Mouse (Mus musculus) hematopoietic stem cell, adult 5-6 weeks (primary cell): ENCODE results near the gene Gm14569. TPM values are rescaled to one million over a fixed set of nuclear protein-coding genes. Genes with fewer than 3 reads are reported as not detected.

Experiments
- ATAC-seq, 2 experiments: fragments of 125-278 bp in 1 of 2; replicated peaks in 1 of 2; 2 replicates each; pipeline ENCODE4 v1.8.0; 2016 to 2017; ENCODE audit warnings: inconsistent platforms in 2 of 2, mild to moderate bottlenecking in 2 of 2, moderate number of reproducible peaks in 2 of 2, low read depth in 1 of 2, moderate TSS enrichment in 1 of 2; ENCODE audit not compliant: low FRiP score in 2 of 2, poor library complexity in 2 of 2, severe bottlenecking in 2 of 2, insufficient read depth in 1 of 2, low TSS enrichment in 1 of 2
- total RNA-seq: library from RNA; stranded (forward); fragments of 172-1452, 232-1000 nt; gene quantifications from 2 replicates; pipeline ENCODE4 v1.2.3, GENCODE M21; 2017

Gene Gm14569
- not detected in 2 replicates for total RNA-seq

DNA sequence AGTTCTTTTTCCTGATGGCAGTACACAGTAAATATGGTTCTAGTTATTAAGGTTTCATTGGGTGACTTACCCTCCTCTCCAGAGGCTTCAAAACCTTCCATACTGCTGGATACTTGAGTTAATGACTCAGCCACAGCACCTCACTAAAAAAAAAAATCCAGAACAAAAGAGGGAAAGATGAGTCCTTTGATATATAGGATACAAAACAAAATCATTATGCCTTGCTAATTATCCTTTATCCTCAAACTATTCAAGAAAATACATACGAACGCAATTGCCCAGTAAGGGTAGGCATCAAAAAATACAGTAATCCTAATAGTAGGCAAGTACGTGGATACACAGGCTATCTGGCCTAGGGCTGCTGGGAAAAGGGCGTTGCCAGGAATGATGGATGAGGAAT, at the start of gene Gm14569:
Gene Gm14569 (minus strand): TSS at position 101 of the 400 bp plus-strand sequence.
- ATAC-seq: no peak

GRCm38 (mm10) chrX:36534514-36534913, 42.9 kb upstream of the Gm14569 start:
- peak in 1 of 2 experiments; percentile 39; a peak in 1 of 4 replicates for ATAC-seq

DNA sequence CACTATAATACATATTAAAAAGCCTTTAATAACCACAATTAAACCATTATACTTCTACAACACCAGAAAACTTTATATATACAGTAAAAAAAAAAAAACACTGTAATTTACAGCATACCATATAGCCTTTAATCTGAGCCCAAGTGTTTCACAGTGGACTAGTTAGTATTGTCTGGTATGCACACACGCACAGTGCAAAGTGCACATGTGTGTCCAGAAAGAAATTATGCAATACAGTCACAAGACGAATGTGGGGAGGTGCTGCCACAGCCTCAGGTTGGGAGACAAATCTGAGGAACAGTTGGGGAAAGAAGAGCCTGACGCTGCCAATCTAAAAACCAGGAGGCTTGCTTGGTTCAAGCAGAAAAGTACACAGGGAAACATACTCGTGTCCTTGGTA, 42.1 kb upstream of the Gm14569 start:
- ATAC-seq: no peak

DNA sequence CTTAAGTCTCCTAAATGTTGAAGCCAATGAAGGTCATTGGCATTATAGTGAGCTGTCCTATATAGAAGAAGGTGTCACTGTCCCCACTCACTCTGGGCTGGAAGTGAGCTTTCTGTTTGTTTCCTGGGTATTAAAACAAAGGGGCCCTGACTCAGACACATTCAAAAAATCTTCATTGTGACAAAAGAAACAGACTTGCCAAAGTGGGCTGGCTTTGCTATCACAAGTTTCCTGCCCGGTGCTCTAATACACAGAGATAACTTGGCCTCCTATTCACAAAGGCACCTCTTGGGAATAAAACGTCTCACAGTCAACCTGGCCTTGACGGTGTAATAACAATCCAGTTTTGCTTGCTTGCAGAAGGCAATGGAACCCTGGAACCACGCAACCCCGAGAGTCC, 38.6 kb upstream of the Gm14569 start:
- ATAC-seq: no peak

GRCm38 (mm10) chrX:36523729-36524128, 32.1 kb upstream of the Gm14569 start:
- ATAC-seq: no peak

DNA sequence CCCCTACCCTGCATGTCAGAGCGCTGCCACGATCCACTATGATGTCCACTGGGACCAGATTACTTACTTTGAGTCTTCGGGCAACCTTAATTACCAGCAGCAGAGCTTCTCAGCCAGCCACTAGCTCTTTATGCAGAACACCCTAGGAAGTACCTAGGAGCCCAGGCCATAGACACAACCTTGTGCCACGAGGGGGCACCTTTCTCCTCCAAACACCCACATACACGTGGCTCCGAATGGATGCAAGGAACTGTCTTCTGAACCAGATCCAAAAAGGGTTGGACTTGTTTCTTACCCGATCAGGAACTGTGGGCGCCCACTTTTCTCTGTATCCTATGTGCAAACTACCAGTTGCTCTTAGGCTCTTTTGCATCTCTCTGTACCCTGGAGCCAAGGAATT, 22.1 kb upstream of the Gm14569 start:
- peak in 1 of 2 experiments; percentile 53; a peak in 1 of 4 replicates for ATAC-seq

GRCm38 (mm10) chrX:36513231-36513630, 21.6 kb upstream of the Gm14569 start:
- ATAC-seq: no peak

DNA sequence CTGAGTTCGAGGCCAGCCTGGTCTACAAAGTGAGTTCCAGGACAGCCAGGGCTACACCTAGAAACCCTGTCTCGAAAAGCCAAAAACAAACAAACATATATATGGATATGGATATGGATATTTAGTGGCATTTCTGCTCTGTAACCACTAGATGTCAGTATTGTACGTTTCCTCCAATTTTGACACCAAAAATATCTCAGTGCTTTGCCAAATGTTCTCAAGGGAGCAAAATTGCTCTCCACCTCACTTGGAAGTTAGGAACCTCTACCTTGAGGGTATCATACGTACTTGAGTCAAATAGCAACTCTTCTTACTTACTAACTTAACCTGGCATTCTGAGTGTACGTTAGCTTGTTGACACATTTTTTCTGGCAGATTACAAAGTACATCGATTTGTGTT, 15.2 kb upstream of the Gm14569 start:
- no peak for ATAC-seq

DNA sequence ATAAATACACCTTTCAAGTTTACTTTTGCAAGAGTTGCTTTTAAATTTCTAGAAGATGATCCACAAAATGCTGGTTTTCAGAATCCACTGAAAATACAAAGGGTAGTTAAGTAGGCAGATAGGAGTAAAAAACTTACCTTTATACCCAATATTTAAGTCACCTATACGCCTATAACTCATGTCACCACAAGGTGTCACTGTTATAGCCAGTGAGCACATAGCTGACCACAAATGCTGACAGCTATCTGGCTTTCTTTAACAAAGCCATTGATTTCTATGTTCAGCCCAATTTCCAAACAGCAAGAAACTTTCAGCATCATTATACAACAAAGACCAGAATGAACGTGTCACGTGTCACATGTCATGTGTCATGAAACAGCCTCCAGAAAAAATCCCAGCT, 2.1 kb downstream of the Gm14569 start:
- ATAC-seq: no peak

DNA sequence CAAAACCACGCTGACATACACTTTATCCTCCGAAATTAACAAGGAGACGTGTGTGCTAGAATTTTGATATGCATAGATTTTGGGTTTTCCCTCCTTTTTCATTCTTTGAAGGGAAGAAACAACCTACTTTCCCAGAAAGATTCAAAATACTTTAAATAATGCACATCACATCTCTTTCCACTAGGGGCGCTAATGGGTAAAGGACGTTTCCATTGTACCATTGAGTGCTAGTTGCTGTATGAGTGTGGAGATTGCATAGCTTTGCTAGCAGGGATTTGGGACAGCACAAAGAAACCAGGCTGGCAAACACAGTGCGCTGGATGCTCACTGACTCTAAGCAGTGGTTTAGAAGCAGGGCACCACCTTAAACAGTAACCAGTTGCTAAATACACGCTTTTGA, 3.6 kb downstream of the Gm14569 start:
- ATAC-seq: no peak

GRCm38 (mm10) chrX:36474873-36475272, 16.8 kb downstream of the Gm14569 start:
- ATAC-seq: peak; percentile 66 to 75

- ATAC-seq: no peak
These were observed 17.4 kb downstream of the Gm14569 start for GRCm38 (mm10) chrX:36474103-36474751.

DNA sequence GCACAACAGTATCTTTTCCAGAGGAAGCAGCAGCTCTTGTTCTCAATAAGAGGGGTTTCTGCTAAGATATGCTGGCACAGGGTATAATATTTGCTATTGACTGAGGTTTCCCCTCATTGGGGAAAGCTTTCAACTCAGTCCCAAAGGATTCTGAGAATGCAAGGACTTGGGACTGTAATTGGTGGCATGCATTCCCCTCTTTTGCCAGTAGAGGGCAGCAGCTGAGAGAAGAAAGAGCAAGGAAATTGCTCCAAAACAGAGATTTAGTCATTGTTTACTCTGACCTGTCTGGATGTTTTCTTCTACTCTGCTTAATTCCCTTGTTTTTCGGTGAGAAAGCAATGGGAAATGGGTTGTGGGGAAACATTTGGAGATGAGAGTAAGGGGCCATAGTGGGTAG, 35.6 kb downstream of the Gm14569 start:
- no peak for ATAC-seq

- no peak for ATAC-seq
These were observed 53.7 kb downstream of the Gm14569 start for GRCm38 (mm10) chrX:36437932-36438331.

DNA sequence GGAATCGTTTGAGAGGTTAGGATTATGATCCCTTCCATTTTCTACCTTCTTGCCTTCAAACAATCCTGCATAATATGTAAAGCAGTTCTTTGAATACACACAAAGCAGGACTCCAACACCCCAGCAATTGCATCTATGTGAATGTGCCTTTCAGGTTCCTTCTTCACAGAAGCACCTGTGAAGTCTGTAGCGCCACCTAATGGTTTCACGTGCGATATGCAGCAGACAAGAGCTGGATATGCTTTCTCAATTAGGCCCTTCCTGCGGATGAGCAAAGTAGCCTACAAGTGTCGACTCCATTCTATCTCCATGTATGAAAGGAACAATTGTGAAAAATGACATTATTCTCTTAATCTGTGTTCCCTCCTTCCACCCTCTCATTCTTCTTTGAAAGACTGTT, 56.6 kb downstream of the Gm14569 start:
- no peak for ATAC-seq

- ATAC-seq: no peak
These were observed 72.5 kb downstream of the Gm14569 start for GRCm38 (mm10) chrX:36419153-36419552.

GRCm38 (mm10) chrX:36402316-36402715, 89.3 kb downstream of the Gm14569 start:
- ATAC-seq: no peak

DNA sequence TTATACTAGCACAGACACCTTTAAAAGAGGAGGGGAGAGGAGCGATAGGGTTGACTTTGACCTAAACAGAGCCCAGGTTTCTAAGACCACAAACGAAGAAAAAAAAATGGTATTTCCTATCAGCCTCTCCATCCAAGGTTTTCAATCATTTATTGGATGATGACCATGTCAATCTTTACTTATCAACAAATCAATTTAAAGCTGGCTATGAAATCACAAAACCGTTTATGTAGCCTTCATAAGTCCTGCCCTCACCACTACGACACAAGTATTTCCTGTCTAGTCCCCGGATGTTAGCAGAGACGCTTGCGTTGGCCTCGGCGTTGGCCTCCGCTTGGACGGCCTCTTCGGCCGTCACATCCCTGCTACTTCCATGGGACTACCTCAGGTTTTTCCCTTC, 90.7 kb downstream of the Gm14569 start, which contains the start of gene Gm6268:
Gene Gm6268 (plus strand): TSS at position 301 of the 400 bp plus-strand sequence.
- no peak for ATAC-seq

DNA sequence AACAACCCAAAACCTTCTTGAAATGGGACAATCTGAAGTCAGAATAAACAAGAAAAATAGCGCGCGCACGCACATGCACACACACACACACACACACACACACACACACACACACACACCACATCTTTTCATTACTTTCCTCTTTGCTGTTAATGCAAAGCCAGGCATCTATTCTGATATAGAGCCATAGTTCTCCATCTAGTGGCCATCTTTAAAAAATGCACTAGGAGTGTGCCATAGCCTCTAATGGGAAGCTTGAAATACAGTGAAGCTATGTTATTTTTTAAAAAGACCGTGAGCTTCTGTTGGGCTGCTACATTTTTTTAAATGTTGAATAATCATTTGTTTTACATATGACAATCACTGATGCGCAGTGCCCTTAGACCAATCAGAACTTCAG, 98.4 kb downstream of the Gm14569 start:
- no peak for ATAC-seq
